Mouse (Mus musculus) limb, embryonic 14.5 days (tissue): ENCODE data around the gene Eloa. TPM values are rescaled to one million over a fixed set of nuclear protein-coding genes. Genes with fewer than 3 reads are reported as not detected.

Source experiments
- ATAC-seq: fragments of 200-750 bp; cut with Nextera tagmentation; 2 replicates; pipeline ENCODE4 v1.8.0; 2017; ENCODE audit warnings: low read depth, moderate number of reproducible peaks, moderate TSS enrichment; ENCODE audit not compliant: low FRiP score
- DNase-seq: peaks from one replicate; pipeline ENCODE4 v3.0.0-alpha.2; 2015; ENCODE audit warnings: low spot score
- H3K27ac ChIP-seq: fragments of 300-500 bp; sonication (generic); replicated peaks from 2 replicates; pipeline ENCODE4 v1.5.1; 2014; ENCODE audit warnings: low read depth, mild to moderate bottlenecking, low read length, moderate library complexity, mixed read lengths
- H3K27me3 ChIP-seq: fragments of 300-500 bp; sonication (generic); 2 replicates; pipeline ENCODE4 v1.6.1; 2014; ENCODE audit warnings: low read length, mixed read lengths; ENCODE audit not compliant: control insufficient read depth, insufficient read depth
- H3K36me3 ChIP-seq: fragments of 300-500 bp; sonication (generic); 2 replicates; pipeline ENCODE4 v1.6.1; 2014; ENCODE audit warnings: mild to moderate bottlenecking, low read length, moderate library complexity, mixed read lengths; ENCODE audit not compliant: control insufficient read depth, insufficient read depth
- H3K4me1 ChIP-seq: fragments of 300-500 bp; sonication (generic); 2 replicates; pipeline ENCODE4 v1.6.1; 2014; ENCODE audit warnings: antibody characterized with exemption, low read length, mixed read lengths; ENCODE audit not compliant: control insufficient read depth, insufficient read depth
- H3K4me2 ChIP-seq: fragments of 300-500 bp; sonication (generic); replicated peaks from 2 replicates; pipeline ENCODE4 v1.6.1; 2014; ENCODE audit warnings: low read depth, mild to moderate bottlenecking, low read length, moderate library complexity; ENCODE audit not compliant: severe bottlenecking
- H3K4me3 ChIP-seq: fragments of 300-500 bp; sonication (generic); replicated peaks from 2 replicates; pipeline ENCODE4 v1.5.1; 2014; ENCODE audit warnings: low read length
- H3K9ac ChIP-seq: fragments of 300-500 bp; sonication (generic); 2 replicates; pipeline ENCODE4 v1.6.1; 2014; ENCODE audit warnings: mild to moderate bottlenecking, low read depth, low read length, moderate library complexity; ENCODE audit not compliant: severe bottlenecking
- H3K9me3 ChIP-seq: fragments of 300-500 bp; sonication (generic); 2 replicates; pipeline ENCODE4 v1.6.1; 2016; ENCODE audit warnings: low read length; ENCODE audit not compliant: control insufficient read depth
- POLR2A ChIP-seq: fragments of 200-500 bp; IDR thresholded peaks from 2 replicates; pipeline ENCODE4 v1.8.0; 2012; ENCODE audit warnings: inconsistent platforms, mild to moderate bottlenecking, moderate library complexity, borderline replicate concordance; ENCODE audit not compliant: insufficient read depth, insufficient read length; ENCODE audit errors: extremely low read depth
- WGBS: fragments of 180-500 bp; shearing (Covaris S2); extraction: QIAGEN DNeasy Blood & Tissue Kit; methylation state at CpG from one replicate; pipeline ENCODE4 v1.1.7; 2014; 5-methylcytosine and 5-hydroxymethylcytosine counted together
- polyA plus RNA-seq, 2 experiments: library from polyadenylated mRNA; depleted of rRNA in 1 of 2; stranded (reverse) in 1 of 2; unstranded in 1 of 2; fragments of >200 nt; fragmentation: Nextera tagmentation in 1 of 2; extraction: Ambion mirVana in 1 of 2; gene quantifications; 2 replicates each; pipeline versions ENCODE4 v1.2.1 to v1.2.3; 2012 to 2014

The Eloa gene
- polyA plus RNA-seq, 2 experiments = 28.1 to 50.5 TPM

- Histone ChIP-seq H3K36me3 (peaks cover 89% of the 10 kb centered on the region), H3K9ac (no peak overlapping the region), H3K27me3 (no peaks in the 10 kb centered on the region), H3K4me3 (no peak overlapping the region), H3K9me3 (no peaks in the 10 kb centered on the region), H3K27ac (no peak overlapping the region), H3K4me1 (no peaks in the 10 kb centered on the region), H3K4me2 (no peak overlapping the region)
- ATAC-seq (no peak), DNase-seq (no peak)
- no peak for TF ChIP-seq POLR2A
- 93% methylated on average over 3 of the region's 3 CpGs for WGBS
These were observed 14.7 kb downstream of the Eloa start for GRCm38 (mm10) chr4:136006821-136007220.

GRCm38 (mm10) chr4:136004921-136005320, 16.6 kb downstream of the Eloa start:
- Histone ChIP-seq H3K27ac (no peak overlapping the region), H3K9me3 (no peaks in the 10 kb centered on the region), H3K4me2 (no peak overlapping the region), H3K36me3 (peaks cover 73% of the 10 kb centered on the region), H3K9ac (no peak overlapping the region), H3K27me3 (no peaks in the 10 kb centered on the region), H3K4me1 (no peaks in the 10 kb centered on the region), H3K4me3 (no peak overlapping the region)
- ATAC-seq (no peak), DNase-seq (no peak)
- TF ChIP-seq POLR2A = no peak
- WGBS = 94% methylated on average over 2 of the region's 2 CpGs

GRCm38 (mm10) chr4:136004107-136004675, 17.4 kb downstream of the Eloa start:
- no peak overlapping the region for H3K27ac ChIP-seq
- no peak overlapping the region for H3K9ac ChIP-seq
- peaks cover 66% of the 10 kb centered on the region for H3K36me3 ChIP-seq
- no peaks in the 10 kb centered on the region for H3K27me3 ChIP-seq
- DNase-seq (no peak), ATAC-seq (no peak)
- WGBS = 89% methylated on average over 5 of the region's 5 CpGs
- TF ChIP-seq POLR2A = no peak
- no peak overlapping the region for H3K4me2 ChIP-seq
- no peak overlapping the region for H3K4me3 ChIP-seq
- no peaks in the 10 kb centered on the region for H3K4me1 ChIP-seq
- no peaks in the 10 kb centered on the region for H3K9me3 ChIP-seq

GRCm38 (mm10) chr4:135995118-135995517, 26.4 kb downstream of the Eloa start:
- ATAC-seq (no peak), DNase-seq (no peak)
- Histone ChIP-seq H3K4me1 (no peaks in the 10 kb centered on the region), H3K36me3 (no peaks in the 10 kb centered on the region), H3K4me2 (no peak overlapping the region), H3K9ac (no peak overlapping the region), H3K9me3 (peaks cover 6% of the 10 kb centered on the region; the same call in 1 of the 2 replicates), H3K27ac (no peak overlapping the region), H3K27me3 (no peaks in the 10 kb centered on the region), H3K4me3 (no peak overlapping the region)
- 81% methylated on average over 4 of the region's 4 CpGs for WGBS
- no peak for TF ChIP-seq POLR2A

- DNase-seq = no peak
- Histone ChIP-seq H3K4me1 (no peaks in the 10 kb centered on the region), H3K9me3 (peaks cover 6% of the 10 kb centered on the region; the same call in 1 of the 2 replicates), H3K36me3 (no peaks in the 10 kb centered on the region), H3K9ac (no peak overlapping the region), H3K4me2 (no peak overlapping the region), H3K4me3 (no peak overlapping the region), H3K27me3 (no peaks in the 10 kb centered on the region), H3K27ac (no peak overlapping the region)
- 90% methylated on average over 6 of the region's 6 CpGs for WGBS
- no peak for ATAC-seq
- TF ChIP-seq POLR2A = no peak
These were observed 27.6 kb downstream of the Eloa start for GRCm38 (mm10) chr4:135993941-135994340.
